Mouse (Mus musculus): ENCODE data around the gene Ppm1d. TPM values are rescaled to one million over a fixed set of nuclear protein-coding genes. Genes with fewer than 3 reads are reported as not detected.

The Ppm1d gene
- total RNA-seq, 2 experiments from 2014 or later = 16.2 to 16.6 TPM

Other genes starting within 250 kb of the Ppm1d start
- gene Usp32, start 171.1 kb upstream of the Ppm1d start, total RNA-seq (2021) = 10 to 100 TPM; 38.9 to 42.5 TPM
- gene 1700125H20Rik, start 140.8 kb upstream of the Ppm1d start, total RNA-seq (2021) = 1 to 10 TPM in 1 of 2 experiments, not detected in 1; 3.9 TPM
- gene Appbp2, start 76.1 kb upstream of the Ppm1d start, total RNA-seq (2021) = 10 to 100 TPM; 50.4 to 50.5 TPM
- 10 to 100 TPM; 36.4 to 52.8 TPM for gene Bcas3, start 41.9 kb downstream of the Ppm1d start, total RNA-seq (2021)